Mouse (Mus musculus): ENCODE measurements around the gene Irak1. TPM values are rescaled to one million over a fixed set of nuclear protein-coding genes. Genes with fewer than 3 reads are reported as not detected.

Gene Irak1
- polyA plus RNA-seq, 1 experiment from 2014 or later: 39.4 TPM

MicroRNA genes within 50 kb of the gene (microRNA counts, 519-probe panel; counts per million panel counts)
- 177 counts per million, percentile 53 among the panel's probes with 10 or more counts for microRNA mmu-miR-718

Small RNAs within 50 kb of the gene (microRNA-seq; reads per million reads assigned to microRNA genes)
- gene Mir5132 (1.6 reads per million), gene Mir718 (not detected)

Other genes starting within 250 kb of the Irak1 start
- gene Srpk3, start 249.5 kb downstream of the Irak1 start, polyA plus RNA-seq (2015; fragmentation: Nextera tagmentation; extraction: Ambion mirVana): 1.7 and 1.8 TPM in 2 replicates
- gene Idh3g, start 237.0 kb downstream of the Irak1 start, polyA plus RNA-seq (2015; fragmentation: Nextera tagmentation; extraction: Ambion mirVana): 205 and 225 TPM in 2 replicates
- 129 and 133 TPM in 2 replicates for gene Ssr4, start 236.9 kb downstream of the Irak1 start, polyA plus RNA-seq (2015; fragmentation: Nextera tagmentation; extraction: Ambion mirVana)
- 3.1 and 3.5 TPM in 2 replicates for gene Pdzd4, start 198.9 kb downstream of the Irak1 start, polyA plus RNA-seq (2015; fragmentation: Nextera tagmentation; extraction: Ambion mirVana)
- gene Avpr2, start 131.8 kb downstream of the Irak1 start, polyA plus RNA-seq (2015; fragmentation: Nextera tagmentation; extraction: Ambion mirVana): 0.15 and 0.24 TPM in 2 replicates
- gene L1cam, start 127.8 kb downstream of the Irak1 start, polyA plus RNA-seq (2015; fragmentation: Nextera tagmentation; extraction: Ambion mirVana): 42.7 and 45.4 TPM in 2 replicates
- 1.7 and 2.0 TPM in 2 replicates for gene Arhgap4, start 102.0 kb downstream of the Irak1 start, polyA plus RNA-seq (2015; fragmentation: Nextera tagmentation; extraction: Ambion mirVana)
- gene Naa10, start 102.0 kb downstream of the Irak1 start, polyA plus RNA-seq (2015; fragmentation: Nextera tagmentation; extraction: Ambion mirVana): 127 and 132 TPM in 2 replicates
- 7.2 and 8.9 TPM in 2 replicates for gene Renbp, start 93.1 kb downstream of the Irak1 start, polyA plus RNA-seq (2015; fragmentation: Nextera tagmentation; extraction: Ambion mirVana)
- 59.4 and 68.9 TPM in 2 replicates for gene Hcfc1, start 57.6 kb downstream of the Irak1 start, polyA plus RNA-seq (2015; fragmentation: Nextera tagmentation; extraction: Ambion mirVana)
- not detected in 2 replicates for gene Opn1mw, start 103.5 kb upstream of the Irak1 start, polyA plus RNA-seq (2015; fragmentation: Nextera tagmentation; extraction: Ambion mirVana)
- gene Mecp2, start 111.4 kb upstream of the Irak1 start, polyA plus RNA-seq (2015; fragmentation: Nextera tagmentation; extraction: Ambion mirVana): 17.7 and 18.3 TPM in 2 replicates
- not detected in 2 replicates for gene Tex28, start 143.9 kb upstream of the Irak1 start, polyA plus RNA-seq (2015; fragmentation: Nextera tagmentation; extraction: Ambion mirVana)
- 0.14 TPM in 1 of 2 replicates, not detected in the other for gene Tktl1, start 153.3 kb upstream of the Irak1 start, polyA plus RNA-seq (2015; fragmentation: Nextera tagmentation; extraction: Ambion mirVana)
- gene Flna, start 225.9 kb upstream of the Irak1 start, polyA plus RNA-seq (2015; fragmentation: Nextera tagmentation; extraction: Ambion mirVana): 102 and 128 TPM in 2 replicates
- 22.5 and 23.1 TPM in 2 replicates for gene Emd, start 230.8 kb upstream of the Irak1 start, polyA plus RNA-seq (2015; fragmentation: Nextera tagmentation; extraction: Ambion mirVana)
- gene Rpl10, start 246.9 kb upstream of the Irak1 start, polyA plus RNA-seq (2015; fragmentation: Nextera tagmentation; extraction: Ambion mirVana): 601 and 642 TPM in 2 replicates

All from forebrain, embryonic 13.5 days (tissue).